ENCODE assay signal across 20 mouse cellular contexts in genomic region chr17:10606090-10606489, GRCm38 (mm10).
DNase-seq lines count a peak whose midpoint lies in the region; ATAC-seq and TF ChIP-seq lines count a peak whose summit lies in the region.
"Had no signal": no experiment of that assay in that cellular context is flagged by ENCODE, and none has a peak within 500 bp of the region (broad histone marks: within the 10 kb centered on the region; RNA-seq: fewer than 3 reads in every experiment).

No protein-coding gene starts in this region.

- no peak for TF ChIP-seq CTCF in bone marrow macrophage, adult 2 months (IDR thresholded peaks at IDR 0.05; ENCODE audit: low read depth, low read length)

- no peaks in the 10 kb centered on the region for H3K36me3 ChIP-seq in lung, embryonic 16.5 days (ENCODE audit: control insufficient read depth, insufficient read depth, low read length)
- H3K36me3 ChIP-seq: embryonic facial prominence, embryonic 12.5 days; G1E; heart, embryonic 13.5 days; hindbrain, embryonic 12.5 days had no signal

- no peak overlapping the region for H3K4me2 ChIP-seq in lung, embryonic 16.5 days (ENCODE audit: low read depth, low read length)
- H3K4me2 ChIP-seq: embryonic facial prominence, embryonic 12.5 days; heart, embryonic 13.5 days; hindbrain, embryonic 12.5 days had no signal

- ATAC-seq in lung, embryonic 16.5 days (ENCODE audit: low read depth) = peak; percentile 51; the same call in 1 of the 2 replicates
- ATAC-seq in common myeloid progenitor, adult 5-6 weeks (replicated peaks; ENCODE audit: low read depth, poor library complexity, severe bottlenecking) = peak; percentile 85
- ATAC-seq: CD4-positive, CD25-positive, alpha-beta regulatory T cell, adult 4 months; forebrain, embryonic 16.5 days; hindbrain, embryonic 16.5 days; inflammation-experienced regulatory T-cells, adult 6 months had no signal

- no peaks in the 10 kb centered on the region for H3K27me3 ChIP-seq in lung, embryonic 16.5 days (ENCODE audit: control insufficient read depth, insufficient read depth, low read depth, low read length)
- H3K27me3 ChIP-seq: embryonic facial prominence, embryonic 12.5 days; heart, embryonic 13.5 days; hindbrain, embryonic 12.5 days had no signal

- TF ChIP-seq POLR2A in bone marrow macrophage, adult 2 months (IDR thresholded peaks at IDR 0.05; ENCODE audit: borderline replicate concordance, low read depth, low read length) = no peak

- no peaks in the 10 kb centered on the region for H3K4me1 ChIP-seq in lung, embryonic 16.5 days (replicated peaks; ENCODE audit: control insufficient read depth, insufficient read depth, low read length)
- peaks cover 41% of the 10 kb centered on the region for H3K4me1 ChIP-seq in bone marrow macrophage, adult 2 months (ENCODE audit: control insufficient read depth, insufficient read depth, low read length)
- H3K4me1 ChIP-seq: embryonic facial prominence, embryonic 12.5 days; heart, embryonic 13.5 days; hindbrain, embryonic 12.5 days had no signal

- H3K9ac ChIP-seq in lung, embryonic 16.5 days (ENCODE audit: low read length) = no peak overlapping the region
- H3K9ac ChIP-seq: embryonic facial prominence, embryonic 12.5 days; heart, embryonic 13.5 days; hindbrain, embryonic 12.5 days had no signal

- H3K9me3 ChIP-seq in lung, embryonic 16.5 days (ENCODE audit: control insufficient read depth, low read length) = no peaks in the 10 kb centered on the region
- H3K9me3 ChIP-seq: embryonic facial prominence, embryonic 12.5 days; G1E; heart, embryonic 13.5 days; hindbrain, embryonic 12.5 days had no signal

- H3K27ac ChIP-seq in lung, embryonic 16.5 days (ENCODE audit: low read length) = no peak overlapping the region
- peak overlapping the region; percentile 60 for H3K27ac ChIP-seq in bone marrow macrophage, adult 2 months (ENCODE audit: insufficient read depth, low read depth, low read length)
- H3K27ac ChIP-seq: embryonic facial prominence, embryonic 12.5 days; heart, embryonic 13.5 days; hindbrain, embryonic 12.5 days had no signal

- no peak overlapping the region for H3K4me3 ChIP-seq in lung, embryonic 16.5 days (ENCODE audit: low read length)
- no peak overlapping the region for H3K4me3 ChIP-seq in bone marrow macrophage, adult 2 months (ENCODE audit: insufficient read depth, low read length)
- H3K4me3 ChIP-seq: embryonic facial prominence, embryonic 12.5 days; heart, embryonic 13.5 days; hindbrain, embryonic 12.5 days had no signal

- WGBS in lung, embryonic 16.5 days = 43% methylated on average over 3 of the region's 3 CpGs

- DNase-seq in lung, postnatal 25 days (ENCODE audit: low spot score) = no peak
- DNase-seq in adrenal gland, adult 2 months = no peak
- DNase-seq in natural killer cell, adult 2 months (ENCODE audit: low spot score in 2 of 2) = no peak
- DNase-seq: adrenal gland, postnatal 14 days; B cell, adult 2 months; cerebellum, adult 2 months; cerebellum, postnatal 14 days; gastrocnemius, postnatal 10 days; heart, postnatal 36 days had no signal
